Mouse (Mus musculus) layer of hippocampus, postnatal 25 days (tissue): ENCODE results near the gene Cope. TPM values are rescaled to one million over a fixed set of nuclear protein-coding genes. Genes with fewer than 3 reads are reported as not detected.

Experiments
- DNase-seq, 2 experiments: peaks; one replicate each; pipeline ENCODE4 v3.0.0; 2022; ENCODE audit warnings: mixed read lengths in 2 of 2, low spot score in 1 of 2; ENCODE audit errors: extremely low spot score in 1 of 2
- total RNA-seq, 2 experiments: library from RNA; stranded (reverse); gene quantifications; 2 replicates each; pipeline ENCODE4 v1.2.3; 2021

Gene Cope
- total RNA-seq, 2 experiments from 2014 or later = 123 to 141 TPM

GRCm38 (mm10) chr8:70343696-70344095 lies 41.4 kb downstream of the Cope start:
- peak in 1 of 2 experiments; percentile 56 for DNase-seq

- no peak for DNase-seq
These were observed 42.0 kb downstream of the Cope start for GRCm38 (mm10) chr8:70344279-70344678.

GRCm38 (mm10) chr8:70347443-70347842 lies 45.1 kb downstream of the Cope start:
- no peak for DNase-seq

DNA sequence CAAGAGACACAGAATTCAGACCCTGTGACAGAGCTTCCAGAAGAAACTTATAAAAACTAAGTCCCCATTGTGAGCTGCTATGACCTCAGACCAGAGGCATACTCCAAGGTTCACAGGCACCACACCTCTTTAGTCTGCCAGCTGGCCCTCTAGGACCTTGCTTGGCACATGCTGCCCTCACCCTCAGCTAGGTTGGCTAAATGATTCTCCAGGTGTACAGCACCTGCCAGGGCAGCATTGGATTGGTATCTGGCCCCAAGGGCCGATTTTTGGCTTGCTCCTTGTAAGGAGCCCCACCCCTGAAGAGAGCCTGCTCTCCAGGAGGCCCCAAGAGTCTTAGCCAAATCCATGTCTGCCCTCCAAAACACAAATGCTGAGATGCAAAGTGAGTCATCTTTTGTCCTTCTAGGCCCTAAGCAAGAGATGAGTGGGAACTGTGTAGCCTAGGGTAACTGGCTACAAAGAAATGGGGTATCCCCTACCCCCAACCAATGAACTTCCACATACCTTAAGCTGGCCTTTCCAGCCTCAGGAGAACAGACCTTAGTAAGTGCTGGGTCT lies 45.6 kb downstream of the Cope start:
- DNase-seq = no peak

- DNase-seq = no peak
These were observed 49.0 kb downstream of the Cope start for GRCm38 (mm10) chr8:70351035-70351999.

DNA sequence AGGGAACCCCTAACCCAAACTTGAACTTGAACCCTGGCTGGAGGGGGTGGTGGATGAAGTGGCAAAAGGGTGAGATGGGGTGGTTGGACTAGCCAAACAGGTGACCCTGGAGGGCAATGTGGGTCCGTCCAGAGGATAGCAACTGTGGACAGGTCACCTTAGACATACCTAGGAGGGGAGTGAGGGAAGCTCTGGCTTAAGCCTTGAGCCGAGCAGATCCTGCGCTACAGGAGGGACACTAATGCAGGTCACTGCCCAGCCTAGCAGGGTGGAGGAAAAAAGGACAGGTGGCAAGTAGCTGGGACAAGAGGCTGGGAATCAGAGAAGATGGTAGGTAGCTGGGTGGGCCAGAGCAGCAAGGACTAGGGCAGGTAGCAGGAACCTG lies 49.7 kb downstream of the Cope start:
- no peak for DNase-seq

GRCm38 (mm10) chr8:70352657-70353151 lies 50.4 kb downstream of the Cope start:
- DNase-seq = peak in 1 of 2 experiments; percentile 51

GRCm38 (mm10) chr8:70353194-70353817 lies 51.0 kb downstream of the Cope start, which contains the start of gene Upf1:
Upf1 (minus strand) TSS chr8:70353278.
- peak; percentile 99 to 100 for DNase-seq

DNA sequence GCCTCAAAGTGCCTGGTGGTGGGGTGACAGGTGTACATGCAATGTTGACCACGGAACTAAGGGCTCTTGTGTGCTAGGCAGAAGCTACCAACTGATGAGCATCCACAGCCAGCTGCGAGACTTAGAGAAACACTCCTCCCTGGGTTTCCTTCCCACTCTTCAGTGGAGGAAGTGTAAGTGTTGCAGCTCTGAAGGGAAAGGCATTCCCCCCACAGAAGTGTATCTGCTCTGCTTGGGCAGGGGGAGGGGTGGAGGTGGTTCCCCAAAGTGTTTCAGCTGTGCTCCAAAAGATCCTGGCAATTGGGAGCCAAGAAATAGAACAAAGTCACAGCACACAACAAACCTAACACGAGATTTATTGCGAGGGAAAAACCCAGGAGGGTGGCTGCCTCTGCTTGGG lies 51.7 kb downstream of the Cope start:
- no peak for DNase-seq

- no peak for DNase-seq
These were observed 53.8 kb downstream of the Cope start for GRCm38 (mm10) chr8:70356111-70356510.

DNA sequence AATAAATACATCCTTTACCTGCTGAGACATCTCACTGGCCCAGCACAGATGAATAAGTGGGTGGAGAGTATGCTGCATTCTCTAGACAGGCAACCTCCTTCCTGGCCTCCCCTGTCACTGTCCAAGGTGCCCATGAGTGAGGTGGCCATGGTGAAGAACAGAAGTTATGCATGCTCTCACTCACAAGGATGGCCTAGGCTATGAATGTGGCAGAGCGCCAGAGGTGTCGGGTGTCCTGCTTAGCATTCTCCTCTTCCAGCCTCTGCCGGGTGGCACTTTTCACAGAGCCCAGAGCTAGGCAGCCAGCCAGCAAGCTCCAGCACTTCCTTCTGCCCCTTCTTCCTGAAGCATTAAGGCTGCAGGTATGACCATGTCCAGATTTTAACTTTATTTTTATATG lies 57.1 kb downstream of the Cope start:
- no peak for DNase-seq

- no peak for DNase-seq
These were observed 58.5 kb downstream of the Cope start for GRCm38 (mm10) chr8:70360769-70361168.

DNA sequence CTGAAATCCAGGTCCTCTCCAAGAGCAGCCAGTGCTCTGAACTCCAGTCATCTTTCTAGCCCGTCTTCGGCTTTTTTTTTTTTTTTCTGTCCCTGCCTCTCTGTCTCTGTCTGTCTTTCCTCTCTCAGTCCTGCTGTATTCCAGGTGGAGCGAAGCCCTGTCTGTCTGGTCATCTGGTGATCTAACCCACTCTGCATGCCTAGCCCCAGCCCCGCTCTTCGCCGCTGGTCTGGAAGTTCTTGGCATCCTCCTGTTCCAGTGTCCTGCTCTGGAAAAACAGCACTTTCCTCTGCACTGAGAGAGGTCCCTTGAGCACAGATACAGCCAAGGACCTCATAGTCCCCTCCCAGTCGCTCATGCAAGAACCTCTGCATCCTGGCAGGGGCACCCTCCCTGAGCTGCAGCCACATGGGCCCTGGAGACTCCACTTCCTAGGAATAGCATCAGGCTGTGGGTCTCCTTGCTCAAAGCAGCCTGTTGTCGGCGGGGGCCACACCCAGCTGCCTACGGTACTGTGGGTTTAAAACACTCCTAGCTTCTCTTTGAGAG lies 59.2 kb downstream of the Cope start:
- DNase-seq = no peak

Other genes with a start within 250 kb of the Cope start
- 1 to 10 TPM; 2.9 to 4.9 TPM for gene Tm6sf2, start 229.6 kb upstream of the Cope start, total RNA-seq
- 10 to 100 TPM; 68.2 to 77.5 TPM for gene Hapln4, start 219.1 kb upstream of the Cope start, total RNA-seq
- gene Ncan, start 181.6 kb upstream of the Cope start, total RNA-seq = 100 to 1,000 TPM; 188 to 207 TPM
- gene Nr2c2ap, start 171.2 kb upstream of the Cope start, total RNA-seq = 10 to 100 TPM; 25.5 to 29.8 TPM
- gene Rfxank, start 163.4 kb upstream of the Cope start, total RNA-seq = 10 to 100 TPM; 11.8 to 12.0 TPM
- 10 to 100 TPM; 47.0 to 47.5 TPM for gene Borcs8, start 163.0 kb upstream of the Cope start, total RNA-seq
- not detected for gene Mef2b, start 162.8 kb upstream of the Cope start, total RNA-seq
- 10 to 100 TPM; 48.7 to 59.9 TPM for gene Tmem161a, start 130.2 kb upstream of the Cope start, total RNA-seq
- gene Slc25a42, start 90.2 kb upstream of the Cope start, total RNA-seq = 10 to 100 TPM; 34.9 to 42.0 TPM
- gene Sugp2, start 68.3 kb upstream of the Cope start, total RNA-seq = 100 to 1,000 TPM; 107 to 133 TPM
- 10 to 100 TPM; 43.4 to 49.4 TPM for gene Armc6, start 68.1 kb upstream of the Cope start, total RNA-seq
- gene Homer3, start 19.7 kb upstream of the Cope start, total RNA-seq = 10 to 100 TPM; 84.4 to 86.0 TPM
- gene Ddx49, start within 50 bp of the Cope start, total RNA-seq = 10 to 100 TPM; 44.7 to 47.5 TPM
- gene Cers1, start 13.3 kb downstream of the Cope start, total RNA-seq = 100 to 1,000 TPM; 117 to 122 TPM
- gene Gdf1, start 27.3 kb downstream of the Cope start, total RNA-seq = 10 to 100 TPM; 14.1 to 19.4 TPM
- gene Upf1, start 50.8 kb downstream of the Cope start, total RNA-seq = 10 to 100 TPM; 61.8 to 66.1 TPM
- gene Comp, start 71.0 kb downstream of the Cope start, total RNA-seq = under 1 TPM; 0.32 to 0.47 TPM
- gene Crtc1, start 137.1 kb downstream of the Cope start, total RNA-seq = 100 to 1,000 TPM; 166 to 172 TPM
- 10 to 100 TPM; 54.1 to 60.7 TPM for gene Klhl26, start 174.4 kb downstream of the Cope start, total RNA-seq
- gene Tmem59l, start 184.8 kb downstream of the Cope start, total RNA-seq = 100 to 1,000 TPM; 318 to 351 TPM
- 10 to 100 TPM; 45.2 to 49.5 TPM for gene Crlf1, start 190.6 kb downstream of the Cope start, total RNA-seq
- gene Rex1bd, start 204.2 kb downstream of the Cope start, total RNA-seq = 100 to 1,000 TPM in 1 of 2 experiments, 10 to 100 TPM in 1; 91.1 to 101 TPM
- gene Uba52, start 208.3 kb downstream of the Cope start, total RNA-seq = 1,000 to 10,000 TPM; 1,005 to 1,128 TPM
- 100 to 1,000 TPM; 432 to 468 TPM for gene Fkbp8, start 225.2 kb downstream of the Cope start, total RNA-seq
- 10 to 100 TPM; 37.8 to 38.0 TPM for gene Kxd1, start 225.4 kb downstream of the Cope start, total RNA-seq
- gene Ell, start 236.9 kb downstream of the Cope start, total RNA-seq = 10 to 100 TPM; 20.3 to 23.5 TPM